Mouse (Mus musculus): Measurements from ENCODE around the gene Rpl9. TPM values are rescaled to one million over a fixed set of nuclear protein-coding genes. Genes with fewer than 3 reads are reported as not detected.

Gene Rpl9
- polyA plus RNA-seq (2015; fragmentation: Nextera tagmentation; extraction: Ambion mirVana), result 850 and 976 TPM in 2 replicates

- peak; percentile 95 for ATAC-seq (ENCODE audit: insufficient read depth, low FRiP score)
- H3K27me3 ChIP-seq (ENCODE audit: control insufficient read depth, insufficient read depth, low read length), result no peaks in the 10 kb centered on the region
- H3K9ac ChIP-seq (ENCODE audit: low read length), result peak within 1 kb of the TSS; percentile 99
- H3K9me3 ChIP-seq (replicated peaks; ENCODE audit: control insufficient read depth, low read length), result no peaks in the 10 kb centered on the region
- H3K4me3 ChIP-seq (replicated peaks; ENCODE audit: low read length), result peak within 1 kb of the TSS; percentile 100
- under 1% methylated on average over 83 of the region's 83 CpGs for WGBS
- peak within 1 kb of the TSS; percentile 86 for H3K27ac ChIP-seq (ENCODE audit: low read length)
- peaks cover 11% of the 10 kb centered on the region; the same call in 1 of the 2 replicates for H3K36me3 ChIP-seq (ENCODE audit: control insufficient read depth, insufficient read depth, low read length)
- peak within 1 kb of the TSS; percentile 91 for H3K4me2 ChIP-seq (ENCODE audit: low read depth, low read length)
- peaks cover 11% of the 10 kb centered on the region for H3K4me1 ChIP-seq (ENCODE audit: control insufficient read depth, insufficient read depth, low read length)
Measured at GRCm38 (mm10) chr5:65390648-65391644, at the start of gene Rpl9, which contains the start of gene Lias. Gene Rpl9 (minus strand): TSS chr5:65391444. Gene Lias (plus strand): TSS chr5:65391497.

GRCm38 (mm10) chr5:65438041-65438440 lies 46.8 kb upstream of the Rpl9 start:
- H3K9ac ChIP-seq (ENCODE audit: low read length), result no peak overlapping the region
- no peak for ATAC-seq (ENCODE audit: insufficient read depth, low FRiP score)
- H3K4me2 ChIP-seq (ENCODE audit: low read depth, low read length), result no peak overlapping the region
- no peak overlapping the region for H3K27ac ChIP-seq (ENCODE audit: low read length)
- no peaks in the 10 kb centered on the region for H3K9me3 ChIP-seq (replicated peaks; ENCODE audit: control insufficient read depth, low read length)
- no peaks in the 10 kb centered on the region for H3K36me3 ChIP-seq (ENCODE audit: control insufficient read depth, insufficient read depth, low read length)
- H3K4me1 ChIP-seq (ENCODE audit: control insufficient read depth, insufficient read depth, low read length), result peaks cover 10% of the 10 kb centered on the region
- H3K4me3 ChIP-seq (replicated peaks; ENCODE audit: low read length), result no peak overlapping the region
- H3K27me3 ChIP-seq (ENCODE audit: control insufficient read depth, insufficient read depth, low read length), result no peaks in the 10 kb centered on the region

GRCm38 (mm10) chr5:65435806-65436561 lies 44.7 kb upstream of the Rpl9 start, which contains the start of gene Ugdh:
Gene Ugdh (minus strand): TSS chr5:65435949.
- under 1% methylated on average over 51 of the region's 51 CpGs for WGBS
- Histone ChIP-seq H3K4me3 (replicated peaks; ENCODE audit: low read length) (peak within 1 kb of the TSS; percentile 81), H3K36me3 (ENCODE audit: control insufficient read depth, insufficient read depth, low read length) (no peaks in the 10 kb centered on the region), H3K4me2 (ENCODE audit: low read depth, low read length) (peak within 1 kb of the TSS; percentile 81), H3K27me3 (ENCODE audit: control insufficient read depth, insufficient read depth, low read length) (no peaks in the 10 kb centered on the region), H3K9ac (ENCODE audit: low read length) (peak within 1 kb of the TSS; percentile 82), H3K27ac (ENCODE audit: low read length) (peak within 1 kb of the TSS; percentile 96), H3K9me3 (replicated peaks; ENCODE audit: control insufficient read depth, low read length) (no peaks in the 10 kb centered on the region), H3K4me1 (ENCODE audit: control insufficient read depth, insufficient read depth, low read length) (peaks cover 10% of the 10 kb centered on the region)
- ATAC-seq (ENCODE audit: insufficient read depth, low FRiP score), result peak; percentile 98

- H3K36me3 ChIP-seq (ENCODE audit: control insufficient read depth, insufficient read depth, low read length), result no peaks in the 10 kb centered on the region
Measured at GRCm38 (mm10) chr5:65435363-65435805, 44.1 kb upstream of the Rpl9 start.

GRCm38 (mm10) chr5:65434471-65435362 lies 43.5 kb upstream of the Rpl9 start:
- Histone ChIP-seq H3K9ac (ENCODE audit: low read length) (peak overlapping the region; percentile 82), H3K9me3 (replicated peaks; ENCODE audit: control insufficient read depth, low read length) (no peaks in the 10 kb centered on the region), H3K4me3 (replicated peaks; ENCODE audit: low read length) (peak overlapping the region; percentile 81), H3K27me3 (ENCODE audit: control insufficient read depth, insufficient read depth, low read length) (no peaks in the 10 kb centered on the region), H3K4me2 (ENCODE audit: low read depth, low read length) (peak overlapping the region; percentile 60), H3K27ac (ENCODE audit: low read length) (peak overlapping the region; percentile 85), H3K36me3 (ENCODE audit: control insufficient read depth, insufficient read depth, low read length) (no peaks in the 10 kb centered on the region), H3K4me1 (ENCODE audit: control insufficient read depth, insufficient read depth, low read length) (peaks cover 10% of the 10 kb centered on the region)
- 3% methylated on average over 15 of the region's 15 CpGs for WGBS
- no peak for ATAC-seq (ENCODE audit: insufficient read depth, low FRiP score)

More at GRCm38 (mm10) chr5:65435363-65435805, 44.1 kb upstream of the Rpl9 start:
- Histone ChIP-seq H3K4me3 (replicated peaks; ENCODE audit: low read length) (peak overlapping the region; percentile 81), H3K27ac (ENCODE audit: low read length) (peak overlapping the region; percentile 85), H3K4me2 (ENCODE audit: low read depth, low read length) (peak overlapping the region; percentile 60), H3K27me3 (ENCODE audit: control insufficient read depth, insufficient read depth, low read length) (no peaks in the 10 kb centered on the region), H3K4me1 (ENCODE audit: control insufficient read depth, insufficient read depth, low read length) (peaks cover 10% of the 10 kb centered on the region), H3K9ac (ENCODE audit: low read length) (peak overlapping the region; percentile 82), H3K9me3 (replicated peaks; ENCODE audit: control insufficient read depth, low read length) (no peaks in the 10 kb centered on the region)
- WGBS, result under 1% methylated on average over 47 of the region's 47 CpGs
- ATAC-seq (ENCODE audit: insufficient read depth, low FRiP score), result no peak

- Histone ChIP-seq H3K4me3 (replicated peaks; ENCODE audit: low read length) (no peak overlapping the region), H3K4me2 (ENCODE audit: low read depth, low read length) (no peak overlapping the region), H3K9me3 (replicated peaks; ENCODE audit: control insufficient read depth, low read length) (no peaks in the 10 kb centered on the region), H3K9ac (ENCODE audit: low read length) (no peak overlapping the region), H3K27ac (ENCODE audit: low read length) (peak overlapping the region; percentile 39; the same call in 1 of the 2 replicates), H3K36me3 (ENCODE audit: control insufficient read depth, insufficient read depth, low read length) (0 out of 2 replicates have a peak, but pooled peaks cover 10% of the 10 kb centered on the region), H3K27me3 (ENCODE audit: control insufficient read depth, insufficient read depth, low read length) (no peaks in the 10 kb centered on the region), H3K4me1 (ENCODE audit: control insufficient read depth, insufficient read depth, low read length) (peaks cover 14% of the 10 kb centered on the region)
- WGBS, result 76% methylated on average over 5 of the region's 5 CpGs
- no peak for ATAC-seq (ENCODE audit: insufficient read depth, low FRiP score)
Measured at GRCm38 (mm10) chr5:65429441-65429840, 38.2 kb upstream of the Rpl9 start.

GRCm38 (mm10) chr5:65428321-65428720 lies 37.1 kb upstream of the Rpl9 start:
- 34% methylated on average over 4 of the region's 4 CpGs for WGBS
- no peaks in the 10 kb centered on the region for H3K27me3 ChIP-seq (ENCODE audit: control insufficient read depth, insufficient read depth, low read length)
- peak; percentile 49; the same call in 1 of the 2 replicates for ATAC-seq (ENCODE audit: insufficient read depth, low FRiP score)
- 0 out of 2 replicates have a peak, but pooled peaks cover 15% of the 10 kb centered on the region for H3K36me3 ChIP-seq (ENCODE audit: control insufficient read depth, insufficient read depth, low read length)
- peaks cover 7% of the 10 kb centered on the region for H3K4me1 ChIP-seq (ENCODE audit: control insufficient read depth, insufficient read depth, low read length)
- no peak overlapping the region for H3K4me2 ChIP-seq (ENCODE audit: low read depth, low read length)
- no peak overlapping the region for H3K9ac ChIP-seq (ENCODE audit: low read length)
- no peaks in the 10 kb centered on the region for H3K9me3 ChIP-seq (replicated peaks; ENCODE audit: control insufficient read depth, low read length)
- H3K4me3 ChIP-seq (replicated peaks; ENCODE audit: low read length), result no peak overlapping the region
- peak overlapping the region; percentile 79 for H3K27ac ChIP-seq (ENCODE audit: low read length)

- no peak overlapping the region for H3K27ac ChIP-seq (ENCODE audit: low read length)
- H3K4me1 ChIP-seq (ENCODE audit: control insufficient read depth, insufficient read depth, low read length), result peaks cover 4% of the 10 kb centered on the region
- H3K27me3 ChIP-seq (ENCODE audit: control insufficient read depth, insufficient read depth, low read length), result no peaks in the 10 kb centered on the region
- 0 out of 2 replicates have a peak, but pooled peaks cover 20% of the 10 kb centered on the region for H3K36me3 ChIP-seq (ENCODE audit: control insufficient read depth, insufficient read depth, low read length)
- 71% methylated on average over 5 of the region's 5 CpGs for WGBS
- H3K9ac ChIP-seq (ENCODE audit: low read length), result no peak overlapping the region
- H3K4me2 ChIP-seq (ENCODE audit: low read depth, low read length), result no peak overlapping the region
- no peak overlapping the region for H3K4me3 ChIP-seq (replicated peaks; ENCODE audit: low read length)
- H3K9me3 ChIP-seq (replicated peaks; ENCODE audit: control insufficient read depth, low read length), result no peaks in the 10 kb centered on the region
- no peak for ATAC-seq (ENCODE audit: insufficient read depth, low FRiP score)
Measured at GRCm38 (mm10) chr5:65425251-65425650, 34.0 kb upstream of the Rpl9 start.

Measured in stomach, embryonic 16.5 days (tissue).